Mouse (Mus musculus): ENCODE measurements at regions not wholly inside any gene's neighbourhood (a gene's known extent, or its start where the extent isn't known, plus 50 kb on each side); places are given as distances from the start of the nearest gene placed in this dataset.

DNA sequence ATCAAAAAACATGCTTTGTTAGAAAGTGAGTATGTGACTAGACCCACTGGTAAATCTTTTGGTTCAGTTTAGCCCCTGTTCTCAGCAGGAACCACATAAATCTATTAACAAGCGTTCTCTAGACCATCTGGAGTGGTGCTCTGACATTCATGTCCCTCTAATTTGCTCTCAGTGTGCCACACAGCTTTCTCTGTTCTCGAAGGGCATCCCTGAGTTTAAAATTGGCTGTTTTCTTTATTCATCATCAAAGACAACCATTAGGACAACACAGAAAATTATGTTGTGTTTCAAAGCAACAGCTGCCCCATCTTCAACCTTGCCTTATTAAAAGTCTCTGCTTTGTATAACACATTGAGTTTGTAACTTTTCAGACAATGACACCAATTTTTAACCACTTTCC is 1124.1 kb downstream of the Stim2 start:
- 48% methylated on average over 2 of the region's 2 CpGs for WGBS

GRCm38 (mm10) chr5:55134310-55134709 is 1136.0 kb downstream of the Stim2 start:
- no peaks in the 10 kb centered on the region for H3K36me3 ChIP-seq (ENCODE audit: control insufficient read depth, insufficient read depth, low read length)
- no peaks in the 10 kb centered on the region for H3K27me3 ChIP-seq (ENCODE audit: control insufficient read depth, insufficient read depth, low read length)
- no peak overlapping the region for H3K9ac ChIP-seq (ENCODE audit: low read depth, low read length)
- H3K79me2 ChIP-seq (replicated peaks; ENCODE audit: control insufficient read depth, insufficient read depth, low read length), result no peaks in the 10 kb centered on the region
- H3K4me1 ChIP-seq (ENCODE audit: control insufficient read depth, insufficient read depth, low read length), result no peaks in the 10 kb centered on the region
- no peak overlapping the region for H3K4me3 ChIP-seq
- TF ChIP-seq EP300 (IDR thresholded peaks at IDR 0.05; ENCODE audit: insufficient read depth, low read depth, low read length) (no peak), CTCF (IDR thresholded peaks at IDR 0.05) (no peak), POLR2A (IDR thresholded peaks at IDR 0.05; ENCODE audit: insufficient read depth, low read depth, low read length) (no peak)
- DNase-seq, result no peak
- 70% methylated on average over 3 of the region's 3 CpGs for WGBS
- intact Hi-C loops (cut with DNase I), result no loop called here
- no peak overlapping the region for H3K27ac ChIP-seq

More for the DNA sequence above, 1124.1 kb downstream of the Stim2 start:
- H3K36me3 ChIP-seq (ENCODE audit: control insufficient read depth, insufficient read depth, low read length), result no peaks in the 10 kb centered on the region
- H3K4me3 ChIP-seq, result no peak overlapping the region
- no peaks in the 10 kb centered on the region for H3K4me1 ChIP-seq (ENCODE audit: control insufficient read depth, insufficient read depth, low read length)
- intact Hi-C loops (cut with DNase I), result no loop called here
- DNase-seq, result no peak
- no peaks in the 10 kb centered on the region for H3K79me2 ChIP-seq (replicated peaks; ENCODE audit: control insufficient read depth, insufficient read depth, low read length)
- H3K9ac ChIP-seq (ENCODE audit: low read depth, low read length), result no peak overlapping the region
- no peaks in the 10 kb centered on the region for H3K27me3 ChIP-seq (ENCODE audit: control insufficient read depth, insufficient read depth, low read length)
- TF ChIP-seq CTCF (IDR thresholded peaks at IDR 0.05) (no peak), POLR2A (IDR thresholded peaks at IDR 0.05; ENCODE audit: insufficient read depth, low read depth, low read length) (no peak), EP300 (IDR thresholded peaks at IDR 0.05; ENCODE audit: insufficient read depth, low read depth, low read length) (no peak)
- no peak overlapping the region for H3K27ac ChIP-seq

GRCm38 (mm10) chr5:55135293-55135947 is 1137.1 kb downstream of the Stim2 start:
- intact Hi-C loops (cut with DNase I), result no loop called here
- 73% methylated on average over 9 of the region's 9 CpGs for WGBS
- H3K4me1 ChIP-seq (ENCODE audit: control insufficient read depth, insufficient read depth, low read length), result no peaks in the 10 kb centered on the region

GRCm38 (mm10) chr5:55138750-55139149 is 1140.5 kb downstream of the Stim2 start:
- H3K4me1 ChIP-seq (ENCODE audit: control insufficient read depth, insufficient read depth, low read length), result no peaks in the 10 kb centered on the region
- DNase-seq, result no peak
- no peak overlapping the region for H3K27ac ChIP-seq
- no peak for TF ChIP-seq POLR2A (IDR thresholded peaks at IDR 0.05; ENCODE audit: insufficient read depth, low read depth, low read length)
- TF ChIP-seq CTCF (IDR thresholded peaks at IDR 0.05), result no peak
- TF ChIP-seq EP300 (IDR thresholded peaks at IDR 0.05; ENCODE audit: insufficient read depth, low read depth, low read length), result no peak
- no peak overlapping the region for H3K9ac ChIP-seq (ENCODE audit: low read depth, low read length)
- intact Hi-C loops (cut with DNase I), result no loop called here
- no peaks in the 10 kb centered on the region for H3K27me3 ChIP-seq (ENCODE audit: control insufficient read depth, insufficient read depth, low read length)
- no peaks in the 10 kb centered on the region for H3K36me3 ChIP-seq (ENCODE audit: control insufficient read depth, insufficient read depth, low read length)
- H3K4me3 ChIP-seq, result no peak overlapping the region
- H3K79me2 ChIP-seq (replicated peaks; ENCODE audit: control insufficient read depth, insufficient read depth, low read length), result no peaks in the 10 kb centered on the region

More at GRCm38 (mm10) chr5:55135293-55135947, 1137.1 kb downstream of the Stim2 start:
- no peak for TF ChIP-seq POLR2A (IDR thresholded peaks at IDR 0.05; ENCODE audit: insufficient read depth, low read depth, low read length)
- TF ChIP-seq EP300 (IDR thresholded peaks at IDR 0.05; ENCODE audit: insufficient read depth, low read depth, low read length), result no peak
- Histone ChIP-seq H3K4me3 (no peak overlapping the region), H3K9ac (ENCODE audit: low read depth, low read length) (no peak overlapping the region), H3K79me2 (replicated peaks; ENCODE audit: control insufficient read depth, insufficient read depth, low read length) (no peaks in the 10 kb centered on the region), H3K27me3 (ENCODE audit: control insufficient read depth, insufficient read depth, low read length) (no peaks in the 10 kb centered on the region), H3K27ac (no peak overlapping the region), H3K36me3 (ENCODE audit: control insufficient read depth, insufficient read depth, low read length) (no peaks in the 10 kb centered on the region)
- no peak for DNase-seq

GRCm38 (mm10) chr5:55147354-55147753 is 1149.1 kb downstream of the Stim2 start:
- no peak overlapping the region for H3K27ac ChIP-seq
- H3K9ac ChIP-seq (ENCODE audit: low read depth, low read length), result no peak overlapping the region
- H3K27me3 ChIP-seq (ENCODE audit: control insufficient read depth, insufficient read depth, low read length), result no peaks in the 10 kb centered on the region
- TF ChIP-seq CTCF (IDR thresholded peaks at IDR 0.05) (peak; percentile 26; the same call in 1 of the 2 replicates), POLR2A (IDR thresholded peaks at IDR 0.05; ENCODE audit: insufficient read depth, low read depth, low read length) (no peak)
- H3K4me3 ChIP-seq, result no peak overlapping the region
- H3K4me1 ChIP-seq (ENCODE audit: control insufficient read depth, insufficient read depth, low read length), result no peaks in the 10 kb centered on the region
- no peak for DNase-seq
- no peaks in the 10 kb centered on the region for H3K36me3 ChIP-seq (ENCODE audit: control insufficient read depth, insufficient read depth, low read length)
- H3K79me2 ChIP-seq (replicated peaks; ENCODE audit: control insufficient read depth, insufficient read depth, low read length), result no peaks in the 10 kb centered on the region
- intact Hi-C loops (cut with DNase I), result no loop called here

GRCm38 (mm10) chr5:55174839-55175238 is 1176.5 kb downstream of the Stim2 start:
- TF ChIP-seq CTCF (IDR thresholded peaks at IDR 0.05) (no peak), EP300 (IDR thresholded peaks at IDR 0.05; ENCODE audit: insufficient read depth, low read depth, low read length) (no peak), POLR2A (IDR thresholded peaks at IDR 0.05; ENCODE audit: insufficient read depth, low read depth, low read length) (no peak)
- Histone ChIP-seq H3K27ac (no peak overlapping the region), H3K79me2 (replicated peaks; ENCODE audit: control insufficient read depth, insufficient read depth, low read length) (no peaks in the 10 kb centered on the region), H3K4me3 (no peak overlapping the region), H3K36me3 (ENCODE audit: control insufficient read depth, insufficient read depth, low read length) (no peaks in the 10 kb centered on the region), H3K4me1 (ENCODE audit: control insufficient read depth, insufficient read depth, low read length) (no peaks in the 10 kb centered on the region), H3K9ac (ENCODE audit: low read depth, low read length) (no peak overlapping the region), H3K27me3 (ENCODE audit: control insufficient read depth, insufficient read depth, low read length) (no peaks in the 10 kb centered on the region)
- intact Hi-C loops (cut with DNase I), result no loop called here
- 57% methylated on average over 1 of the region's 1 CpGs for WGBS
- DNase-seq, result no peak

Measured in heart, adult 2 months (tissue).